Mouse (Mus musculus) liver (tissue): ENCODE data around the gene Tmem43.

Experiments
- DNase-seq: peaks from one replicate; pipeline ENCODE4 v3.0.0-alpha.2; 2020; ENCODE audit warnings: mixed read lengths

Gene Tmem43

DNA sequence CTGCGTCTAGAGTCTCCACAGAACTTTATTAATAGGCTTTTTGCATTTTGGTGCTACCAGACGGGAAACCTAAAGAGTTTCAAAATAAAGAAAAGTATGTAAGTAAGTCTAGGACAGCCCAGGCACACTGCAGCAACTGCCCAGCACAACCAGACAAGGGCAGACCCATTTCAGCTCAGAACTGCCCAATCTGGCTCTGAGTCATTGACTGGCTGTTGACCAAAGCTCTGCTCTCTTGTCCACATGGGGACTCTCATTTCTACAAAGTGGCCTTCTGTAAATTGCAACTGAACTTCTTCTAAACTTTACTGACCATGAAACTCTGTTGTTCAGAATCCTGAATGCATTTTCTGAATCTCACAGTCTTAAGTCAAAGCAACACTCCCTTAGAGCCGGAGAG lies 61.7 kb downstream of the Tmem43 start:
- DNase-seq = no peak

DNA sequence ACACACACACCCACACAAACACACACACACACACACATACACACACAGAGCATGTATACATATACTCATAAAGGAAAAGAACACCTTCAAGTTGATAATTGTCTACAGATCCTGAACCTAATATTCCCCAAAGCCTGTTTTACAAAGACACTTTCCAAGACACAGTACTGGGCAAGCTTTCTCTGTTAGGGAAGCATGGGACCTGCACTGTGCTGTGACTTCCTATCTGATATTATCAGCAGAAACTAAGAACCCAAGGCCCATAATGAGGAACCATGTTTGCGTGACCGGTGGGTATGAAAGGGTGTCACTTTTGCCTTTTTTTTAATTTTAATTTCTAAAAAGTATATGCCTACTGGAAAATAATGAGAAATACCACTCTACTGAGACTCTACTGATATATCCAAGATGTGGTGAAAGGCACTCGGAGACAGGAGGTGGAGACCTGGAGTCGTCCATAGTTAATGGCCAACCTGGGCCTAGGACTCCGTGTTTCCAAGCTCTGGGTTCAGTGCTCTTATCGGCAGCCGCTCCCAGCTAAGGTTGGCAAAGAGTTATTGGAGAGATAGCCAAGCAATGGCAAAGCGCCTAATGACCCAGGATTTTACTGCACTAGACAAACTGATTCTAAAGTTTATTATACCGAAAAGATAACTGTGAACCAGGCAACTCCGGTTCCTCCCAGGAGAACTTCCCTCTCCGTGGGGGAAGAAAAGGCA lies 62.7 kb downstream of the Tmem43 start:
- no peak for DNase-seq
